Mouse (Mus musculus): ENCODE measurements around the gene Alg12. TPM values are rescaled to one million over a fixed set of nuclear protein-coding genes. Genes with fewer than 3 reads are reported as not detected.
"Not testable (repeated sequence)": the region's sequence is repeated elsewhere in the genome, so short reads cannot be mapped to it uniquely, and the experiment has no call there.

The Alg12 gene
- polyA plus RNA-seq, 1 experiment from 2014 or later, result 3.6 TPM

- DNase-seq (no peak), ATAC-seq (no peak)
- H3K4me3 ChIP-seq (ENCODE audit: low read depth, low read length), result no peak overlapping the region
- no peak overlapping the region for H3K9ac ChIP-seq (replicated peaks)
- no peak overlapping the region for H3K4me2 ChIP-seq (ENCODE audit: low read depth, low read length)
- no peaks in the 10 kb centered on the region for H3K9me3 ChIP-seq (ENCODE audit: low read length)
- H3K27ac ChIP-seq (ENCODE audit: low read depth), result no peak overlapping the region
- WGBS (ENCODE audit: insufficient replicate concordance), result 69% methylated on average over 4 of the region's 4 CpGs
- 0 out of 2 replicates have a peak, but pooled peaks cover 2% of the 10 kb centered on the region for H3K4me1 ChIP-seq (ENCODE audit: insufficient read depth)
- no peaks in the 10 kb centered on the region for H3K36me3 ChIP-seq (replicated peaks; ENCODE audit: insufficient read depth, low read length)
- no peak for TF ChIP-seq CTCF (IDR thresholded peaks at IDR 0.05; ENCODE audit: low read depth)
- TF ChIP-seq EP300 (IDR thresholded peaks at IDR 0.05; ENCODE audit: low read depth), result no peak
- no peaks in the 10 kb centered on the region for H3K27me3 ChIP-seq (ENCODE audit: insufficient read depth, low read length)
Observed at GRCm38 (mm10) chr15:88792140-88792850, 26.8 kb downstream of the Alg12 start.

GRCm38 (mm10) chr15:88774630-88775029 is 44.5 kb downstream of the Alg12 start:
- not testable (repeated sequence) for H3K9me3 ChIP-seq (ENCODE audit: low read length); H3K4me2 ChIP-seq (ENCODE audit: low read depth, low read length); H3K36me3 ChIP-seq (replicated peaks; ENCODE audit: insufficient read depth, low read length); H3K27ac ChIP-seq (ENCODE audit: low read depth); ATAC-seq; H3K27me3 ChIP-seq (ENCODE audit: insufficient read depth, low read length); H3K4me3 ChIP-seq (ENCODE audit: low read depth, low read length); H3K9ac ChIP-seq (replicated peaks); H3K4me1 ChIP-seq (ENCODE audit: insufficient read depth); DNase-seq
- 95% methylated on average over 5 of the region's 5 CpGs for WGBS (ENCODE audit: insufficient replicate concordance)

GRCm38 (mm10) chr15:88768537-88768936 is 50.6 kb downstream of the Alg12 start:
- TF ChIP-seq EP300 (IDR thresholded peaks at IDR 0.05; ENCODE audit: low read depth) (no peak), CTCF (IDR thresholded peaks at IDR 0.05; ENCODE audit: low read depth) (no peak)
- peaks cover 10% of the 10 kb centered on the region; the same call in 1 of the 2 replicates for H3K36me3 ChIP-seq (replicated peaks; ENCODE audit: insufficient read depth, low read length)
- H3K4me3 ChIP-seq (ENCODE audit: low read depth, low read length), result no peak overlapping the region
- H3K4me2 ChIP-seq (ENCODE audit: low read depth, low read length), result no peak overlapping the region; the same call in 1 of the 2 replicates
- WGBS (ENCODE audit: insufficient replicate concordance), result 46% methylated on average over 1 of the region's 1 CpGs
- H3K27me3 ChIP-seq (ENCODE audit: insufficient read depth, low read length), result no peaks in the 10 kb centered on the region
- peak; percentile 62; the same call in 1 of the 2 replicates for ATAC-seq
- peak overlapping the region; percentile 71 for H3K27ac ChIP-seq (ENCODE audit: low read depth)
- no peak overlapping the region for H3K9ac ChIP-seq (replicated peaks)
- H3K4me1 ChIP-seq (ENCODE audit: insufficient read depth), result peaks cover 10% of the 10 kb centered on the region
- no peak for DNase-seq
- no peaks in the 10 kb centered on the region for H3K9me3 ChIP-seq (ENCODE audit: low read length)

GRCm38 (mm10) chr15:88766139-88766538 is 53.0 kb downstream of the Alg12 start:
- not testable (repeated sequence) for H3K27me3 ChIP-seq (ENCODE audit: insufficient read depth, low read length); ATAC-seq; H3K9me3 ChIP-seq (ENCODE audit: low read length); DNase-seq; H3K4me3 ChIP-seq (ENCODE audit: low read depth, low read length); H3K27ac ChIP-seq (ENCODE audit: low read depth); H3K9ac ChIP-seq (replicated peaks); H3K4me2 ChIP-seq (ENCODE audit: low read depth, low read length)
- H3K36me3 ChIP-seq (replicated peaks; ENCODE audit: insufficient read depth, low read length), result peaks cover 22% of the 10 kb centered on the region; the same call in 1 of the 2 replicates
- TF ChIP-seq CTCF (IDR thresholded peaks at IDR 0.05; ENCODE audit: low read depth), result peak; percentile 54
- 94% methylated on average over 2 of the region's 2 CpGs for WGBS (ENCODE audit: insufficient replicate concordance)
- H3K4me1 ChIP-seq (ENCODE audit: insufficient read depth), result peaks cover 10% of the 10 kb centered on the region

GRCm38 (mm10) chr15:88761551-88761950 is 57.6 kb downstream of the Alg12 start:
- Histone ChIP-seq H3K4me2 (ENCODE audit: low read depth, low read length) (peak overlapping the region; percentile 11; the same call in 1 of the 2 replicates), H3K9me3 (ENCODE audit: low read length) (no peaks in the 10 kb centered on the region), H3K27ac (ENCODE audit: low read depth) (peak overlapping the region; percentile 45; the same call in 1 of the 2 replicates), H3K4me3 (ENCODE audit: low read depth, low read length) (no peak overlapping the region), H3K9ac (replicated peaks) (no peak overlapping the region), H3K36me3 (replicated peaks; ENCODE audit: insufficient read depth, low read length) (peaks cover 28% of the 10 kb centered on the region), H3K27me3 (ENCODE audit: insufficient read depth, low read length) (no peaks in the 10 kb centered on the region), H3K4me1 (ENCODE audit: insufficient read depth) (peaks cover 21% of the 10 kb centered on the region)
- DNase-seq, result peak; percentile 38
- ATAC-seq, result peak; percentile 98
- WGBS (ENCODE audit: insufficient replicate concordance), result 58% methylated on average over 4 of the region's 4 CpGs
- peak; percentile 96 for TF ChIP-seq EP300 (IDR thresholded peaks at IDR 0.05; ENCODE audit: low read depth)
- no peak for TF ChIP-seq CTCF (IDR thresholded peaks at IDR 0.05; ENCODE audit: low read depth)

- ATAC-seq, result no peak
- WGBS (ENCODE audit: insufficient replicate concordance), result 56% methylated on average over 3 of the region's 3 CpGs
- Histone ChIP-seq H3K27ac (ENCODE audit: low read depth) (no peak overlapping the region), H3K4me2 (ENCODE audit: low read depth, low read length) (no peak overlapping the region), H3K36me3 (replicated peaks; ENCODE audit: insufficient read depth, low read length) (peaks cover 34% of the 10 kb centered on the region), H3K9me3 (ENCODE audit: low read length) (no peaks in the 10 kb centered on the region), H3K9ac (replicated peaks) (no peak overlapping the region), H3K27me3 (ENCODE audit: insufficient read depth, low read length) (no peaks in the 10 kb centered on the region), H3K4me3 (ENCODE audit: low read depth, low read length) (no peak overlapping the region), H3K4me1 (ENCODE audit: insufficient read depth) (peaks cover 28% of the 10 kb centered on the region)
- no peak for TF ChIP-seq EP300 (IDR thresholded peaks at IDR 0.05; ENCODE audit: low read depth)
- TF ChIP-seq CTCF (IDR thresholded peaks at IDR 0.05; ENCODE audit: low read depth), result no peak
- DNase-seq, result no peak
Observed at GRCm38 (mm10) chr15:88758061-88758460, 61.1 kb downstream of the Alg12 start.
